Mouse (Mus musculus): ENCODE measurements around the gene Nr2c2. TPM values are rescaled to one million over a fixed set of nuclear protein-coding genes. Genes with fewer than 3 reads are reported as not detected.

The Nr2c2 gene
- polyA plus RNA-seq, 1 experiment = 0.17 TPM

DNA sequence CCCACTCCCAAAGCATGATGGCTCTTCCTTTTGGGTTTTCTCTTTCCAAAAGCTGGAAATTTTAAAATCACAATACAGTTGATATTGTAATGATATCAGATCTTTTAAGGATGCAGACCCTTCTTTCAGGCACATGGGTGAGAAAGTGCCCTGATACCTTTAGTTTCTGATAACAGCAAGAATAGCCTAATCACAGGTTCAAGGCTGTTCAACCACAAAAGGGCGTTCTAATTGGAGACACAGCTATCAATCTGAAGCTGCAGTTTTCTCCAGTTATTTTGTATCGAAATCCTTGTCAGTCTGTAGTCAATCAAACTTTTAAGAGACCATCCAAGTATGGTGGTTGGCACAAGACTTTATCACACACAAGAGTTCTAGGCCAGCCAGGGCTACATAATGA, 2.7 kb downstream of the Nr2c2 start:
- peaks cover 9% of the 10 kb centered on the region for H3K36me3 ChIP-seq (ENCODE audit: control insufficient read depth)
- H3K4me3 ChIP-seq (replicated peaks) = no peak overlapping the region
- TF ChIP-seq GATA1 (IDR thresholded peaks at IDR 0.05; ENCODE audit: low read length) (no peak), TAL1 (IDR thresholded peaks at IDR 0.05; ENCODE audit: low read length) (no peak)
- peaks cover 45% of the 10 kb centered on the region for H3K4me1 ChIP-seq (ENCODE audit: control insufficient read depth)
- no peaks in the 10 kb centered on the region for H3K9me3 ChIP-seq (ENCODE audit: control insufficient read depth, low read length)
- H3K27me3 ChIP-seq (ENCODE audit: control insufficient read depth) = no peaks in the 10 kb centered on the region

DNA sequence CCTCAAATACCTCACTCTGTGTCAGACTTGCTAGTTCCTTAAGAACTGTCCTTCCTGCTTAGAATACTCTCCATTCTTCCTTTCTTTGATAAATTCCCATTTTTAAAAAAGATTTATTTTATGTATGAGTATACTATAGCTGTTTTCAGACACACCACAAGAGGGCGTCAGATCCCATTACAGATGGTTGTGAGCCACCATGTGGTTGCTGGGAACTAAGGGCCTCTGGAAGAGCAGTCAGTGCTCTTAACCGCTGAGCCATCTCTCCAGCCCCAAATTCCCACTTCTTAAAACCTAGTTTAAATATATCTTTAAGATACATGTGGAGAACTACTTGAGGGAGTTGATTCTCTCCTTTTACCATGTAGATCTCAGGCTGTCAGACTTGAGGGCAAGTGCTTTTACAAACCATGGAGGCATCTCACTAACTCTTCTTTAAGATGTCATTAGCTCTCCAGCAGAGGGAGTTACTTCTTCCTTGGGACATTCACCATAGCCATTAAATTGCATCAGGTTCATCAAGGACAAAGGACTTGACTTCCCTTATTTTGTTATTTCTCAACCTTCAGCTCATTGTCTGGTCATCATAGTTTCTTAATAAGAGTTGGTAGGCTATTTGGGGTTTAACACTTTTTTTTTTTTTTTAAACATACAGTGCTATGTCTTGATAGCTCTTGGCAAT, 9.6 kb downstream of the Nr2c2 start:
- H3K9me3 ChIP-seq (ENCODE audit: control insufficient read depth, low read length) = no peaks in the 10 kb centered on the region

DNA sequence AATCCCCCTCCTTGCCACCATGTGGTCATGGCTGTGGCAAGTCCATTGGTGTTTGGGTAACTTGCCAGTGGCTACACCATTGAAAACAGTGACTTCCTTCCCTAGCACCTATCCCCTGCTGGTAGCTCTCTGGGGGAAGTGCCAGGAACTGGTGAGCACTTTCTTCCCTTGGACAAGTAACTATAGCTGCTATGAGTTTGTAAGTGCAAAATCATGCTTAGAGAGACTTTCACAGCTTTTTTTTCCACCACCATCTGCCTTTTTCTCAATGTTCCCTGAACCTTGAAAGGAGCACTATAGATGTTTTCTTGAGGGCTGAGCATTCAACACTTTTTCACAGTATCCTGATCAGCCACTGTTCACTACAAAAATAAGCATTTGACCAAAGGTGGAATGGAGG, 33.4 kb downstream of the Nr2c2 start:
- Histone ChIP-seq H3K4me3 (replicated peaks) (no peak overlapping the region), H3K4me1 (ENCODE audit: control insufficient read depth) (no peaks in the 10 kb centered on the region), H3K9me3 (ENCODE audit: control insufficient read depth, low read length) (no peaks in the 10 kb centered on the region), H3K27me3 (ENCODE audit: control insufficient read depth) (no peaks in the 10 kb centered on the region), H3K36me3 (ENCODE audit: control insufficient read depth) (peaks cover 8% of the 10 kb centered on the region)
- TF ChIP-seq GATA1 (IDR thresholded peaks at IDR 0.05; ENCODE audit: low read length) (no peak), TAL1 (IDR thresholded peaks at IDR 0.05; ENCODE audit: low read length) (no peak)

More for the DNA sequence above, 9.6 kb downstream of the Nr2c2 start:
- H3K27me3 ChIP-seq (ENCODE audit: control insufficient read depth) = no peaks in the 10 kb centered on the region
- TF ChIP-seq TAL1 (IDR thresholded peaks at IDR 0.05; ENCODE audit: low read length) = no peak
- no peak for TF ChIP-seq GATA1 (IDR thresholded peaks at IDR 0.05; ENCODE audit: low read length)
- H3K4me1 ChIP-seq (ENCODE audit: control insufficient read depth) = peaks cover 10% of the 10 kb centered on the region
- H3K36me3 ChIP-seq (ENCODE audit: control insufficient read depth) = peaks cover 20% of the 10 kb centered on the region
- no peak overlapping the region for H3K4me3 ChIP-seq (replicated peaks)

DNA sequence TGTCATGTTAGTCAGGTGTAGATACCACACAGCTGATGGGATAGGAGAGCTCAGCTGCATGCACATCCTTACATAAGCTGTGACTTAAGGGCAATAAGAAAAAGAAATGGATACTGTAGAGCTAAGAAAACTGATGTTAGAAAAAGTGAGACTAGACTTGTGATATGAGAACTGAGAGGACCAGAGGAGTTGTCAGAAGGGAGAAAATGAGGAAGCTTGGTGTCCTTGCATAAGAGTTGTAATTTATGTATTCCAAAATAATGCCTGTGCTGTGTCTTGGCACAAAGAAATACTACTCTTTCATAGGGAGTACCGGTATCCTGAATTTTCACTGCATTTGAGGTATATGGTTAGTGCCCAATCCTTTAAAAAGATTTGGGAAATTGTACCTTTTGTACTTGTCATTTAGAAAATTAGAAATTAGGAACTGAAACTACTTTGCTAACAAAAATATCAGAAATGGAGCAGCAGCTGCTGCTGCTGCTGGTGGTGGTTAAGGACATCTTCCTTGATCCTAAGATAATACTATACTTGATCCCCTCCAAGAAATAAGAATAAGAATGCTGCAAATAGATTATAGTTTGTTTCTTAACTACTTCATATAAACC, 35.8 kb downstream of the Nr2c2 start:
- Histone ChIP-seq H3K9me3 (ENCODE audit: control insufficient read depth, low read length) (no peaks in the 10 kb centered on the region), H3K27me3 (ENCODE audit: control insufficient read depth) (no peaks in the 10 kb centered on the region), H3K4me1 (ENCODE audit: control insufficient read depth) (peaks cover 4% of the 10 kb centered on the region), H3K4me3 (replicated peaks) (no peak overlapping the region), H3K36me3 (ENCODE audit: control insufficient read depth) (peaks cover 8% of the 10 kb centered on the region)
- no peak for TF ChIP-seq GATA1 (IDR thresholded peaks at IDR 0.05; ENCODE audit: low read length)
- no peak for TF ChIP-seq TAL1 (IDR thresholded peaks at IDR 0.05; ENCODE audit: low read length)

DNA sequence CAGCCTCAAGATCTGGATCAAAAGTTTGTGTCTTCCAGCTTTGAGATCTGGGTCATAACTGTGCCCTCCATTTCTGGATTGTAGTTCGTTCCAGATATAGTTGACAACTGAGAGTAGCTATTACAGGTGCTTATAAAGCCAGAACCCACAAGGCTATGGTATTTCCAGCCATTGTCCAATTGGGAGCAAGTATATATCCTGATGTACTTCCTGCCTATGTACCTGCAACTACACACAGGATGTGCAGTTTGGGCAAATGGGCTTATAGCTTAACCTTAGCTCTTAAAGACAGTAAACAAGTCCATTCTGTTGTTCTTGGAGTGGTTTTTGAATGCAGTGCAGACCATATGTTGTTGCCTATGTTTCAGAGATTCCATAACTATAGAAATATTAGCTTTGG, 40.3 kb downstream of the Nr2c2 start:
- TF ChIP-seq TAL1 (IDR thresholded peaks at IDR 0.05; ENCODE audit: low read length) (no peak), GATA1 (IDR thresholded peaks at IDR 0.05; ENCODE audit: low read length) (no peak)
- H3K36me3 ChIP-seq (ENCODE audit: control insufficient read depth) = peaks cover 10% of the 10 kb centered on the region
- H3K27me3 ChIP-seq (ENCODE audit: control insufficient read depth) = no peaks in the 10 kb centered on the region

DNA sequence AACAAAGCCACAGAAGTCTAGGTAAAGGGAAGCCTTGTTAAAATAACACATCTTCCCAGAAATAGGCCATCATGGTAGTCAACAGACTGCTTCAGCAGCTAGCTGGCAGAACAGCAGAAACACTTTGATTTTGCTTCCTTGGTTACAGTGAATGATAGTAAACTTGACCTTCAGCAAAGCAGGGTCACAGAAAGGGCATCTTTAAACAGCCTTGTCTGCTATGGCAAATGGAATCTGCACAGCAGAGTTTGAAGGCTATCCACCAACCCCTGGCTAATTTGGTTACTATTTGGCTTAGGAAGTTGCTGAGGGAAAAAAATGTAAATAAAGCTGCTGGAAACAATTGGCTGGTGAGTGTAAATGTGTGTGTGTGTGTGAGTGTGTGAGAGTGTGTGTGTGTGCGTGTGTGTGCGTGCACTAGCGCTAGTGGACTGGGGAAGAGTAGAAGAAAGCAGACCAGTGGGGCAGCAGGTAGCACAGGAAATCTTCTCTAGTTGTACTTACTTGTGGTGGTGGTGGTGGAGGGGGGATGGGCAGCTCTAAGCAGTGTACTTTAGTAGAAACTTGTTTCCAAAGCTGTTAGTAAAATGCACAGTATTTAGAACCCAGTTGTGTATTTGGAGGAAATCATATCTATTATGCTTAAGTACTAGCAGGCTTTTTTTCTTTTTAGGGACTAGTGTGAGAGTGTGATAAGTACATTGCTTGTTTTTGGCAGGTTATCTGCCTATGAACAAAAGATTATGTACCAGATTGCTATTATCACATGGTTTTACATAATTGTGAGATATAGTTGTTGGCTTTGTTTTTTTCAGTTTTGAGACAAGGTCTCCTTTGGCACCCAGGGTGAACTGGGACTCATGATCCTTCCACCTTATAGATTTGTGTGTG, 41.1 kb downstream of the Nr2c2 start:
- Histone ChIP-seq H3K36me3 (ENCODE audit: control insufficient read depth) (peaks cover 10% of the 10 kb centered on the region), H3K4me3 (replicated peaks) (no peak overlapping the region), H3K4me1 (ENCODE audit: control insufficient read depth) (peaks cover 8% of the 10 kb centered on the region), H3K9me3 (ENCODE audit: control insufficient read depth, low read length) (no peaks in the 10 kb centered on the region), H3K27me3 (ENCODE audit: control insufficient read depth) (no peaks in the 10 kb centered on the region)
- TF ChIP-seq GATA1 (IDR thresholded peaks at IDR 0.05; ENCODE audit: low read length) = no peak
- no peak for TF ChIP-seq TAL1 (IDR thresholded peaks at IDR 0.05; ENCODE audit: low read length)

More for the DNA sequence above, 40.3 kb downstream of the Nr2c2 start:
- Histone ChIP-seq H3K9me3 (ENCODE audit: control insufficient read depth, low read length) (no peaks in the 10 kb centered on the region), H3K4me3 (replicated peaks) (no peak overlapping the region), H3K4me1 (ENCODE audit: control insufficient read depth) (peaks cover 8% of the 10 kb centered on the region)

DNA sequence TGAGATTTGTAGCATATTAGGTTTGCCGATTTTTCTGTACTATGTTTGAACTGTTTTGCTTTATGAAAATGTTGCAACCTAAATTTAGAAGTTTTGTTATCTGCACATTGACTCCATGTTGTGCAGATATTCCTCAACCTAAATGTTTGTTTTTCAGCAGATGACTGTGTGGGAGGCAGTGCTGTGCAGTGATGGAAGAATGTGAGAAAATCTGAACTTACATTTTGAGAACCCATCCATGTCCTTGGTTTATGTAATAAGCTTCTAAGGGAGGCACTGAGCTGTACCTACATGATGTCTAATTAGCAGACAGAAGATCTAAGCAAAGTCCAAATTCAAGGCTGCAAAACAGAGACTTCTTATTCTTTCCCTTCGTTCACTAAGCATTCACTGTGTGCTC, 42.4 kb downstream of the Nr2c2 start:
- Histone ChIP-seq H3K9me3 (ENCODE audit: control insufficient read depth, low read length) (no peaks in the 10 kb centered on the region), H3K4me1 (ENCODE audit: control insufficient read depth) (peaks cover 8% of the 10 kb centered on the region)
- no peak for TF ChIP-seq GATA1 (IDR thresholded peaks at IDR 0.05; ENCODE audit: low read length)
- TF ChIP-seq TAL1 (IDR thresholded peaks at IDR 0.05; ENCODE audit: low read length) = no peak

DNA sequence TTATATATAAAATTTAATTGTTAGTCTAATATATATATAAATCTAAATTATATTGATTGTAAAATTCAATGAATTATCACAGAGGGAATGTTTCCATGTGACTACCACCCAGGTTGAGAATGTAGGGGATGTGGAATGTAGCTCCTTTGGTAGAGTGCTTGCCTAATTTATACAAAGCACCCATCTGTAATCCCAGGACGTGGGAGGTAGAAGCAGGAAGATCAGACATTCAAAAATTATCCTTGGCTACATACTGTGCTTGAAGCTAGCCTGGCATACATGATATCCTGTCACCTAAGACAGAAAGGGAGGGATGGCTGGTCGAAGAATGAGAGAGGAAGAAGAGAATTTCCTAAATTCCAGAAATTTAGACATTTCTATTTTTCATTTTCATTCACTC, 45.2 kb downstream of the Nr2c2 start:
- TF ChIP-seq GATA1 (IDR thresholded peaks at IDR 0.05; ENCODE audit: low read length) = no peak
- no peak for TF ChIP-seq TAL1 (IDR thresholded peaks at IDR 0.05; ENCODE audit: low read length)
- no peaks in the 10 kb centered on the region for H3K9me3 ChIP-seq (ENCODE audit: control insufficient read depth, low read length)
- peaks cover 7% of the 10 kb centered on the region for H3K4me1 ChIP-seq (ENCODE audit: control insufficient read depth)
- H3K36me3 ChIP-seq (ENCODE audit: control insufficient read depth) = peaks cover 33% of the 10 kb centered on the region
- H3K4me3 ChIP-seq (replicated peaks) = no peak overlapping the region
- no peaks in the 10 kb centered on the region for H3K27me3 ChIP-seq (ENCODE audit: control insufficient read depth)

More for the DNA sequence above, 42.4 kb downstream of the Nr2c2 start:
- no peak overlapping the region for H3K4me3 ChIP-seq (replicated peaks)
- H3K36me3 ChIP-seq (ENCODE audit: control insufficient read depth) = peaks cover 10% of the 10 kb centered on the region
- H3K27me3 ChIP-seq (ENCODE audit: control insufficient read depth) = no peaks in the 10 kb centered on the region

DNA sequence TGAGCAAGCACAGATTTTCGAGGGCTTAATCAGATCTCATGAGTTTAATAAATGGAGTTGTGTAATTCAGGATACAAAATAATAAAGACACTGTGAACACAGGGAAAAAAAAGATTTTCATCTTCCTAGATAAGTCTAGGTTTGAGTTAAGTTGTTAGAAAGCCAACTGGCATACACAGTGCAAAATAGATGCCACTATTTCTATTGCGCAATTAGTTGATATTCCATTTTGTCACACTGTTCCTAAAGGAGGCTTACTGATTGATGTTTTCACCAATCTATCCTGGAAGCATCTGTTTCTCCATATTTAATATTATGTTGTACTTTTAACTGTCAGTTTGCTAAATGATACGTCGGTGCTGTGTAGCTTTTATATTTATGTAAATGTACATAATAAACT, 54.7 kb downstream of the Nr2c2 start:
- no peak for TF ChIP-seq GATA1 (IDR thresholded peaks at IDR 0.05; ENCODE audit: low read length)
- no peak for TF ChIP-seq TAL1 (IDR thresholded peaks at IDR 0.05; ENCODE audit: low read length)
- Histone ChIP-seq H3K4me1 (ENCODE audit: control insufficient read depth) (no peaks in the 10 kb centered on the region), H3K4me3 (replicated peaks) (no peak overlapping the region), H3K36me3 (ENCODE audit: control insufficient read depth) (peaks cover 72% of the 10 kb centered on the region), H3K27me3 (ENCODE audit: control insufficient read depth) (no peaks in the 10 kb centered on the region), H3K9me3 (ENCODE audit: control insufficient read depth, low read length) (no peaks in the 10 kb centered on the region)

Measured in erythroblast, embryonic 14.5 days (primary cell).